Mouse (Mus musculus): ENCODE results near the gene Dtnb. TPM values are rescaled to one million over a fixed set of nuclear protein-coding genes. Genes with fewer than 3 reads are reported as not detected.

Dtnb gene
- total RNA-seq, 2 experiments from 2014 or later: 26.3 to 27.3 TPM

- no peak for DNase-seq (ENCODE audit: low spot score in 2 of 2)
Measured at GRCm38 (mm10) chr12:3827771-3828170, 255.6 kb downstream of the Dtnb start.

Small RNAs within 50 kb of the gene (microRNA-seq; reads per million reads assigned to microRNA genes)
- gene Gm26050 (ENCODE audit: borderline number of aligned reads in 2 of 2): 0 reads per million in 2 experiments

Other genes with a start within 250 kb of the Dtnb start
- gene Kif3c, start 207.2 kb upstream of the Dtnb start, total RNA-seq (2021): 10 to 100 TPM; 15.0 to 23.6 TPM
- gene Asxl2, start 145.5 kb upstream of the Dtnb start, total RNA-seq (2021): 10 to 100 TPM; 24.9 to 33.6 TPM
- gene Dnmt3a, start 233.6 kb downstream of the Dtnb start, total RNA-seq (2021): 10 to 100 TPM; 35.9 to 42.7 TPM

All from adrenal gland, adult 18-20 months (tissue).